Mouse (Mus musculus) embryonic fibroblast, embryonic 13.5 days (primary cell): Measurements from ENCODE around the gene Wnt16.

Source experiments
- CTCF ChIP-seq: IDR thresholded peaks from 2 replicates; pipeline ENCODE4 v1.5.1; 2011; ENCODE audit warnings: mild to moderate bottlenecking, control low read depth, low read length, moderate library complexity, borderline replicate concordance; ENCODE audit not compliant: insufficient read depth
- POLR2A ChIP-seq: IDR thresholded peaks from 2 replicates; pipeline ENCODE4 v1.6.1; 2011; ENCODE audit warnings: low read depth, mild to moderate bottlenecking, control low read depth, low read length, moderate library complexity

DNA sequence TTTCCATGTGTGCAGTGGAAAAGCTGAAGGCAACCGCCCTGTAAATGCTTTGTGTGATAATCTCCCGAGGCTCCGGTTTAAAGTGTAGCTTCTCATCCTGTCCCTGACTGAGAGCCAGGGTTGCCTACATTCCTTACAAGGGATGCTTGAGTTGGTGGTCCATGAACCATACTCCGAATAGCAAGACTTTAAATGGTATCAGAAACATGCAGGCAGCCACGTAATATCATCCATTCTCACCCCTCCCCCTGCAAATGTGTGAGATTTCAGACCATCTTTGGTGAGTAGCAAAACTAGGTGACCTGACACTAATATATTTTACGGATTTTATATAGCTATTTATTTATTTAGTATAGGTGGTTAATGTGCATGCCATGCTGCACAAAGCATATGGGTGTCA, 9.0 kb downstream of the Wnt16 start:
- no peak for TF ChIP-seq CTCF
- TF ChIP-seq POLR2A: no peak
